Mouse (Mus musculus) heart, embryonic 12.5 days (tissue): Measurements from ENCODE around the gene Sympk. TPM values are rescaled to one million over a fixed set of nuclear protein-coding genes. Genes with fewer than 3 reads are reported as not detected.
A peak's percentile ranks its signal among the peaks of the same experiment; 100 is the strongest.

Experiments
- ATAC-seq: fragments of 200-750 bp; cut with Nextera tagmentation; 2 replicates; pipeline ENCODE4 v1.8.0; 2017; ENCODE audit warnings: moderate TSS enrichment, moderate library complexity; ENCODE audit not compliant: insufficient number of reproducible peaks, low FRiP score
- H3K27ac ChIP-seq: fragments of 300-500 bp; sonication (generic); 2 replicates; pipeline ENCODE4 v1.5.1; 2016; ENCODE audit warnings: mild to moderate bottlenecking, moderate library complexity; ENCODE audit not compliant: poor library complexity, severe bottlenecking
- H3K27me3 ChIP-seq: fragments of 300-500 bp; sonication (generic); replicated peaks from 2 replicates; pipeline ENCODE4 v1.6.1; 2016; ENCODE audit warnings: mild to moderate bottlenecking, moderate library complexity
- H3K36me3 ChIP-seq: fragments of 300-500 bp; sonication (generic); 2 replicates; pipeline ENCODE4 v1.6.1; 2016; ENCODE audit warnings: mild to moderate bottlenecking, moderate library complexity
- H3K4me1 ChIP-seq: fragments of 300-500 bp; sonication (generic); replicated peaks from 2 replicates; pipeline ENCODE4 v1.6.1; 2016; ENCODE audit warnings: mild to moderate bottlenecking
- H3K4me2 ChIP-seq: fragments of 300-500 bp; sonication (generic); 2 replicates; pipeline ENCODE4 v1.6.1; 2016; ENCODE audit warnings: mild to moderate bottlenecking, moderate library complexity
- H3K4me3 ChIP-seq: fragments of 300-500 bp; sonication (generic); 2 replicates; pipeline ENCODE4 v1.5.1; 2016; ENCODE audit warnings: mild to moderate bottlenecking
- H3K9ac ChIP-seq: fragments of 300-500 bp; sonication (generic); 2 replicates; pipeline ENCODE4 v1.6.1; 2016; ENCODE audit warnings: mild to moderate bottlenecking, moderate library complexity
- H3K9me3 ChIP-seq: fragments of 300-500 bp; sonication (generic); replicated peaks from 2 replicates; pipeline ENCODE4 v1.6.1; 2016; ENCODE audit warnings: mild to moderate bottlenecking, moderate library complexity
- WGBS: fragments of 180-500 bp; shearing (Covaris S2); methylation state at CpG from one replicate; pipeline ENCODE4 v1.1.7; 2016; 5-methylcytosine and 5-hydroxymethylcytosine counted together
- polyA plus RNA-seq: library from polyadenylated mRNA; unstranded; fragments of >200 nt; fragmentation: Nextera tagmentation; extraction: Ambion mirVana; gene quantifications from 2 replicates; pipeline ENCODE4 v1.2.1, GENCODE M21; 2016

The Sympk gene
- 33.2 TPM in 2 replicates for polyA plus RNA-seq

DNA sequence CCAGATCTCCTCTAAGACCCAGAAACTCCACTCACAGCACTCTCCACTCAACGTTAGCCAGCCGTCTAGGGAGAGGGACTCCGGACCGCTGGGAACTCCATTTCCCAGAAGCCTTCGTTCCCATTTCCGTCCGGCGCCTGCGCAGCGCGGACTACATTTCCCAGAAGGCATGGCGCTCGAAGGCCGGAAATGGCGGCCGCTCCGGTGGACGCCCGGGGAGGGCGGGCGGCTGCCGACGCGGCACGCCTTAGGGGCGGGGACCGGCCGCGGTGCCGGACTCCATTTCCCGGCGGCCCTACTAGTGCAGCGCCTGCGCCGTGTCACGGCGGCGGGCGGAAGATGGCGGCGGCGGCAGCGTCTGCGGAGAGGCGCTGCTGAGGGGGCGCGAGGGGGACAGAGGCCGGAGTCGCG is at the start of gene Sympk:
Gene Sympk, plus strand, starts transcription at position 282 of the 411 bp plus-strand sequence.
- H3K9ac ChIP-seq = peak within 1 kb of the TSS; percentile 92
- H3K9me3 ChIP-seq = no peaks in the 10 kb centered on the region
- peaks cover 7% of the 10 kb centered on the region for H3K36me3 ChIP-seq
- peak within 1 kb of the TSS; percentile 90 for H3K4me3 ChIP-seq
- peak; percentile 95 for ATAC-seq
- peaks cover 39% of the 10 kb centered on the region for H3K27me3 ChIP-seq
- peaks cover 22% of the 10 kb centered on the region for H3K4me1 ChIP-seq
- peak within 1 kb of the TSS; percentile 55 for H3K27ac ChIP-seq
- peak within 1 kb of the TSS; percentile 90 for H3K4me2 ChIP-seq
- WGBS = under 1% methylated on average over 50 of the region's 50 CpGs

DNA sequence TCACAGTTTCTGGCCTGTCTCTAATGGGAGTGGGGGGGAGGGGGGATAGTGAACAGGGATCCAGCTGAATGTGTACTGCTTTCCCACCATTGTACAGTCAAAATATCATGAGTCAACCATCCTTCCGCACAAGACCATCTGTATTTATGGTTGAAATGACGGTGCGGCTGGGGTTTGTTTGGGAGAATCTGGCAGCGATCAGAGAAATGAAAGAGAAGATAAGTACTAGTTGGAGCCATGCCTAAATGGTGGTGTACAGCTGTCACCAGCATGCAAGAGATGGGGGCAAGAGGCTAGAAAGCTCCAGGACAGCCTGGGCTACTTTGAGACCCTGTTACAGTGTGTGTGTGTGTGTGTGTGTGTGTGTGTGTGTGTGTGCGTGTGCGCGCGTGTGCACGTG is 45.8 kb upstream of the Sympk start:
- Histone ChIP-seq H3K36me3 (no peaks in the 10 kb centered on the region), H3K9ac (no peak overlapping the region), H3K4me1 (no peaks in the 10 kb centered on the region), H3K9me3 (no peaks in the 10 kb centered on the region), H3K4me2 (no peak overlapping the region), H3K27ac (no peak overlapping the region), H3K4me3 (no peak overlapping the region), H3K27me3 (no peaks in the 10 kb centered on the region)
- no peak for ATAC-seq
- WGBS = 88% methylated on average over 9 of the region's 9 CpGs

DNA sequence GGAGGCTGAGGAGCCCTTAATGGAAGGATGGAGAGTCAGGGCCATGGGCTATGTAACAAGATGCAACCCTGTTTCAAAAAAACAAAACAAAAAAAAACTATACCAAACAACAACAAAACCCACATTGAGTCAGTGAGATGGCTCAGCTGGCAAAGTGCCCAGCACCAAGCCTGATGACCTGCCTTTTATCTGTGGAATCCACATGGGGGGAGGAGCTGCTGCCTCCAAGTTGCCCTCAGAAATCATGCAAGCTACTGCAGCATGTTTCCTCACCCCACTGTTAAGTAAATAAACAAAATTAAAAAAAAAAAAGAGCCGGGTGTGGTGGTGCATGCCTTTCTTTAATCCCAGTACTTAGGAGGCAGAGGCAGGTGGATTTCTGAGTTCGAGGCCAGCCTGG is 37.7 kb upstream of the Sympk start:
- Histone ChIP-seq H3K27me3 (peaks cover 18% of the 10 kb centered on the region), H3K9ac (no peak overlapping the region), H3K27ac (no peak overlapping the region), H3K9me3 (no peaks in the 10 kb centered on the region), H3K36me3 (no peaks in the 10 kb centered on the region), H3K4me2 (no peak overlapping the region), H3K4me1 (peaks cover 9% of the 10 kb centered on the region), H3K4me3 (no peak overlapping the region)
- ATAC-seq = no peak
- 58% methylated on average over 2 of the region's 2 CpGs for WGBS

DNA sequence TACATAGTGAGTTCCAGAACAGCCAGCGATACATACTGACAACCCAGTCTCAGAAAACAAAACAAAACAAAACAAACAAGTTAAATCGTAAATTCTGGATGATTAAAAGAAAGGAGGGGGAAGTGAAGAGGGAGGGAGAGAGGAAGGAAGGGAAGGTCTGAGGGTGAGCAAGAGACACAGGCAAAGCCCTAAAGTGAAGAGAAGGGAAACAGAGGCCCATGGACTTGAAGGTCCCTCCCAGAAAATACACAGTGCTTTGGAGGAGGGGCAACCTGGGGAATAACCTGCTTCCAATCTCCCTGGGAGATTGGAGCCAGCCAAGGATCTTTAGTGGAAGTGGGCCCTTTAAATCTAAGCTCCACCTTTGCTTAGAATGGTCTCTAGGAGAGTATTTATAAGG is 37.1 kb upstream of the Sympk start, which contains the start of gene Nanos2:
Gene Nanos2, plus strand, starts transcription at position 301 of the 400 bp plus-strand sequence.
- H3K4me2 ChIP-seq = no peak within 1 kb of the TSS
- no peak within 1 kb of the TSS for H3K9ac ChIP-seq
- no peak within 1 kb of the TSS for H3K4me3 ChIP-seq
- H3K27me3 ChIP-seq = peaks cover 23% of the 10 kb centered on the region
- H3K9me3 ChIP-seq = no peaks in the 10 kb centered on the region
- H3K4me1 ChIP-seq = peaks cover 15% of the 10 kb centered on the region
- H3K36me3 ChIP-seq = no peaks in the 10 kb centered on the region
- WGBS = 63% methylated on average over 2 of the region's 2 CpGs
- ATAC-seq = no peak
- no peak within 1 kb of the TSS for H3K27ac ChIP-seq

DNA sequence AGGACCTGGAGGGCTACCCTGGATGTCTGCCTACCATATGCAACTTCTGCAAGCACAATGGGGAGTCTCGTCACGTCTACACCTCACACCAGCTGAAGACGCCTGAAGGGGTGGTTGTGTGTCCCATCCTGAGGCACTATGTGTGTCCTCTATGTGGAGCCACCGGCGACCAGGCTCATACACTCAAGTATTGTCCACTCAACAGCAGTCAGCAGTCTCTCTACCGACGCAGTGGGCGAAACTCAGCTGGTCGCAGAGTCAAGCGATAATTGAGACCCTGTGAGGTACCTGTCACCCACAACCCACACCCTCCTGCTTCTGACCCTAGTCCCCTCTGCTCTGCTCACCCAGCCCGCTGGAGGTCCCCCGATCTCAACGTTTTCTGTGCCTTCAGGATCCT is 36.4 kb upstream of the Sympk start:
- Histone ChIP-seq H3K36me3 (no peaks in the 10 kb centered on the region), H3K4me3 (no peak overlapping the region), H3K9me3 (no peaks in the 10 kb centered on the region), H3K27me3 (peaks cover 30% of the 10 kb centered on the region), H3K4me2 (no peak overlapping the region), H3K4me1 (peaks cover 18% of the 10 kb centered on the region), H3K9ac (no peak overlapping the region), H3K27ac (no peak overlapping the region)
- no peak for ATAC-seq
- WGBS = 63% methylated on average over 13 of the region's 13 CpGs

DNA sequence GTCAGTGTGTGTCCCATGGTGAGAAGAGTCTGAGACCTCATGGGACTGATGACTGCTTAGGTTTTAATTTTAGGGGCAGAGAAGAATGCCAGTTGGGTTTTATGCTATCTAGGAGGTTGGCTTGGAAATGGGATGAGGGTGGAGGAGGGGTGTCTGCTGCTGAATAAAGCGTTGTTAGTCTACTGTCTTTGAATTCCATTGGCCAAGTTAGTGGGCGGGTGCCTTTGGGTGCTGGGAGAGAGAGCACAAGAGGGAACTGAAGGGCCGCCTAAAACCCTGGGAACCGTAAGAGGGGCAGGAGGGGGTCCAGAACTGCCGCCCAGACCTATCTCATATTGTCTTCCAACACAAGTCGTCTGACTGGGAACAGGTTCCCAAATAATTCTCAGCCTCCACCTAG is 35.4 kb upstream of the Sympk start:
- H3K4me2 ChIP-seq = no peak overlapping the region
- no peak overlapping the region for H3K27ac ChIP-seq
- 59% methylated on average over 6 of the region's 6 CpGs for WGBS
- H3K4me3 ChIP-seq = no peak overlapping the region
- H3K36me3 ChIP-seq = no peaks in the 10 kb centered on the region
- H3K4me1 ChIP-seq = peaks cover 18% of the 10 kb centered on the region
- no peak overlapping the region for H3K9ac ChIP-seq
- ATAC-seq = no peak
- H3K27me3 ChIP-seq = peaks cover 40% of the 10 kb centered on the region
- H3K9me3 ChIP-seq = no peaks in the 10 kb centered on the region

DNA sequence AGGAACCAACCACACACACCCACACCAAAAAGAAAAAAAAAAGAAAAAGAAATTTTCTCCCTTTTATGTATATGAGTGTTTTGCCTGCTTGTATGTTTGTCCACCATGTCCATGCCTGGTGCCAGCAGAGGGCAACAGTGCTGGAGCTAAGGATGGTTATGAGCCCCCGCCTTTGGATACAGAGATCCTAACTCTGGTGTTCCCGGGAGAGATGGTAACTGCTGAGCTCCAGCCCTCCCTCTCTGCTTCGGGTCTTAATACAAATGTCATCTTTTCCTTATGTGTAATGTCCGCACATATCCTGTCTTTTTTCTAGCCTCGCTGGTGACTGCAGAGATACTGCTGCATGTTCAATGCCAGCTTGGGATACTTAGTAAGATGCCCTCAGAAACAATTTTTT is 34.2 kb upstream of the Sympk start:
- Histone ChIP-seq H3K4me2 (peak overlapping the region; percentile 82), H3K27me3 (peaks cover 41% of the 10 kb centered on the region), H3K9ac (no peak overlapping the region), H3K4me1 (peaks cover 18% of the 10 kb centered on the region), H3K4me3 (peak overlapping the region; percentile 52), H3K36me3 (peaks cover 4% of the 10 kb centered on the region; the same call in 1 of the 2 replicates), H3K27ac (peak overlapping the region; percentile 76; the same call in 1 of the 2 replicates), H3K9me3 (no peaks in the 10 kb centered on the region)
- 18% methylated on average over 5 of the region's 5 CpGs for WGBS
- ATAC-seq = no peak

DNA sequence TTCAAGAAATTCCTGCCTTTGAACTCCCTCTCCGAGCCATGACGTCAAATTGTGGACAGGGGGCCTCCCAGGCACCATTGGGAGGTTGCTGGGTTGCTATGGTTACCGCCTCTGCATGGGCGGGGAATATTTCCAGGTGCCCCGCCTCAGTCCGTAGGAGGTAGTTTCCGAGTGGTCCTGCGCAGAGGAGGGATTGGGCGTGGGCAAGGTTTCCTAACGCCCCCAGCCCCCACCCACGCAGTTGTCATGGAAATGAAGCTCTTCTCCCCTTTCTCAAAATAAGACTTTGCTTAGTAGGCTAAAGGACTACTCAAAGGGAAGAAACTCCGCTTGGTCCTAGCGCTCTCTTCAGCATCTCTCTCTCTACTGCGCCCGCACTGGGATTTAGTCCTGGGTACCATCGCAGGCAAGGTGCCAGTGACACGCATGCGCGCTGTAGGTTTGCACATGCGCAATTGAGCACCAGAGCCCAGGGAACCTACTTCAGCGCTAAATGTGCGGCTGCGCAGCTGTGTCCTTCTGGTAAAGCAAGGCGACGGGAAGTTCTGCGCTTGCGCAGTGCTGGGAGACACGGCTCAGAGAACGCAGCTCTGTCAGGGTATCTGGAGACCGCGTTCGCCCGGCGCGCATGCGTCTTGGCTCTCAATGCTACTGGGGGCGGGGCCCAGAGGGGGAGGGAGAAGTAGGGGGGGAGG is 33.4 kb upstream of the Sympk start, which contains the start of gene Mypop:
Gene Mypop, plus strand, starts transcription at position 645 of the 695 bp plus-strand sequence.
- Histone ChIP-seq H3K36me3 (peaks cover 12% of the 10 kb centered on the region; the same call in 1 of the 2 replicates), H3K27me3 (peaks cover 41% of the 10 kb centered on the region), H3K27ac (peak within 1 kb of the TSS; percentile 76), H3K4me3 (peak within 1 kb of the TSS; percentile 52), H3K9ac (peak within 1 kb of the TSS; percentile 59), H3K4me2 (peak within 1 kb of the TSS; percentile 82), H3K4me1 (peaks cover 18% of the 10 kb centered on the region), H3K9me3 (no peaks in the 10 kb centered on the region)
- peak; percentile 91 for ATAC-seq
- WGBS = under 1% methylated on average over 36 of the region's 37 CpGs

DNA sequence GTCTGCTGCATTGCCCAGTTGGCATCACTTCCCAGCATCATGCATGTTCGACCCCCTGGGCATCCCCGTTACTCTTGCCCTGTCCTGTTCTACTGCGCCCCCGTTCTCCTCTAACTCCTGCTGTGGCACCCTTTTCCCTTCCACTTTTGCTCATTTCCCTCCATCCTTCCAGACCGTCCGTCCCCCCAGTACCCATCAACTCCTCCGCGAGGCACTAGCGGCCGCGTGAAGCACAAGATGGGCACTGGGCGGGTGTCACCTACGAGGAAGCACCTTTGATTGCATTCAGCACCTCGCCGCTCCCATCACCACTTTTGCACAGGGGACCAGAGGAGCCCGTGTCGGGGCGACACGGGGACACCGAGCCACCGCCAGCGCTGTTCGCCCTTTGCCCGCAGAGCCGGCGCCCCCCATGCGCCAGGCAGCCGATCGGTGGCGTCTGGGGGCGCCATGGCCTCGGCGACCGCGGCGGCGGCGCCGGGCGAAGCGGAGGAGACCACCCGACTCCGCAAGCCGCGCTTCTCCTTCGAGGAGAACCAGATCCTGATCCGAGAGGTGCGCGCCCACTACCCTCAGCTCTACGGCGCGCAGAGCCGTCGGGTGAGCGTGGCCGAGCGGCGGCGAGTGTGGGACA is 32.4 kb upstream of the Sympk start:
- peak overlapping the region; percentile 52 for H3K4me3 ChIP-seq
- H3K27ac ChIP-seq = no peak overlapping the region
- H3K36me3 ChIP-seq = peaks cover 21% of the 10 kb centered on the region; the same call in 1 of the 2 replicates
- peaks cover 18% of the 10 kb centered on the region for H3K4me1 ChIP-seq
- 0 out of 2 replicates have a peak, but pooled peaks have one; percentile 0 for ATAC-seq
- H3K27me3 ChIP-seq = peaks cover 41% of the 10 kb centered on the region
- peak overlapping the region; percentile 82 for H3K4me2 ChIP-seq
- H3K9ac ChIP-seq = peak overlapping the region; percentile 59
- no peaks in the 10 kb centered on the region for H3K9me3 ChIP-seq
- under 1% methylated on average over 59 of the region's 59 CpGs for WGBS

DNA sequence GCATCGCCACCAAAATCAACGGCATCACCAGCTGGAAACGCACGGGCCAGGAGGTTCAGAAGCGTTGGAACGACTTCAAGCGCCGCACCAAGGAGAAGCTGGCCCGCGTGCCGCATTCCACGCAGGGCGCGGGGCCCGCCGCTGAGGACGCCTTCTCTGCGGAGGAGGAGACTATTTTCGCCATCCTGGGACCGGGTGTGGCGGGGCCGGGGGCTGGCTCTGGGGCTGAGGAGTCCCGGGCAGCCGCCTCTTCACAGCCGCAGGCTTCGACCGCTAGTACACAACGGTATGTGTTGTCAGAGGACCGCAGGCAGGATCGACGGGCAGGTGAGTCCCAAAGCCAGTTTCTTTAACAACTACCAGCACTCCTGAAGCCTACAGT is 31.9 kb upstream of the Sympk start:
- peaks cover 41% of the 10 kb centered on the region for H3K27me3 ChIP-seq
- no peaks in the 10 kb centered on the region for H3K9me3 ChIP-seq
- peaks cover 18% of the 10 kb centered on the region for H3K4me1 ChIP-seq
- 4% methylated on average over 31 of the region's 31 CpGs for WGBS
- H3K4me2 ChIP-seq = peak overlapping the region; percentile 82
- no peak for ATAC-seq
- H3K36me3 ChIP-seq = peaks cover 21% of the 10 kb centered on the region; the same call in 1 of the 2 replicates
- H3K27ac ChIP-seq = no peak overlapping the region
- peak overlapping the region; percentile 52 for H3K4me3 ChIP-seq
- peak overlapping the region; percentile 59 for H3K9ac ChIP-seq

DNA sequence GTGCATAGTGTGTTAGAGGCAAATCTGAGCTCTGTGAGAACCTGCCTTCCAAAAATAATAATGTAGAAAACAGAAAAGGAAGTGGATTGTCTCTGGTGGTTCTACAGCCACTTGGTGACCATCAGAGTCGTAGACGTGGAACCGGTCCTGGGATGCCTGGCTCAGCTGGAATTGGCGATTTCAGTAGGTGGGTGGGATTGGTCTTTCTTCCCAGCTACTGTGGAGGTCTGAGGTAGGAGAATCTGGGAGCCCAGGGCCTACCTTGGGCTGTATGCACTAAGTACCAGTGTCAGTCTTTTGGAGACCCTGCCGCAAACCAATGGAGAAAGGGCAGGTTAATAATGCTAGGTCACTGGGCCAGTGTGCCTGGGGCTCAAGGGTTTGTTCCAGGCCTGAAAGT is 31.1 kb upstream of the Sympk start:
- H3K36me3 ChIP-seq = peaks cover 26% of the 10 kb centered on the region; the same call in 1 of the 2 replicates
- H3K4me2 ChIP-seq = no peak overlapping the region
- no peak overlapping the region for H3K9ac ChIP-seq
- peaks cover 34% of the 10 kb centered on the region for H3K27me3 ChIP-seq
- H3K9me3 ChIP-seq = no peaks in the 10 kb centered on the region
- ATAC-seq = no peak
- no peak overlapping the region for H3K27ac ChIP-seq
- WGBS = 85% methylated on average over 5 of the region's 5 CpGs
- peaks cover 18% of the 10 kb centered on the region for H3K4me1 ChIP-seq
- no peak overlapping the region for H3K4me3 ChIP-seq
